Comparison of ENCODE assay signal across 8 mouse cellular contexts in the genomic region with DNA sequence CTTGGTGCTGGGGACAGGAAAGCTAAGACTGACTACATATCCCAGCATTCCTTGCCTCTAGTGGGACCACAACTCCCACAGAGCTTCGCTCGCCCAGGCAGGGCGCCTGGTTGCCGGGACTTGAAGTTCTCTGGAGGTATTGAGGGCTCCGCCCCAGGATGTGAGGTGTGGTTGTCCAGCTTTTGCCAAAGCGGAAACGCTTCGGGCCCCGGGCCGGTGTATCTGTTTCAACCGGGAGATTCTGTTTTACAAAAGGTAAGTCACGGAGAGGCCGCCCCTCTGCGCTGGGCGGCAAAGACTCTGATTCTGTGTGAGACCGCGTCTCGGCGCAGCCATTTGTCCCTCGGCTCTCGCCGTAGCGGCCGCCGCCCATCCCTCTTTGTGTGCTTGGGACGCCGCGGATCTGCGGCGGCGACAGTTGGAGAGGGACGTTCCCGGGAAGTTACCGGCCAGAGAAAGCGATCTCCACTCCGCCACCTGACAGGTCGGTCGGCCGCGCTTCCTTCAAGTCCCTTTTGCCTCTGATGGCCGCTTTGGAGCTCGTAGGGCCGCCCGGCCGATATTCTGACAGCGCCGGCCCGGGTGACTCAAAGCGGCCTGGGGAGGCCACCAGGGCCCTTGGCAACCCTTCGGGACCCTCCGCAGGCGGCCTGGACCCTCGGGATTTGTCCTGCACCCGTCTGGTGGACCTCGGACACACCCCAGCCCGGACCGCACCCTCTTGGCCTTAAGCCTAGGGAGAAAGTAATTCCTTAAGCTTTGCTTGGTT. TPM values are rescaled to one million over a fixed set of nuclear protein-coding genes. Genes with fewer than 3 reads are reported as not detected.
DNase-seq lines count a peak whose midpoint lies in the region; ATAC-seq lines count a peak whose summit lies in the region.

A gene (plus strand): TSS at position 116 of the 769 bp plus-strand sequence.

- peaks cover 19% of the 10 kb centered on the region for H3K36me3 ChIP-seq in heart, embryonic 10.5 days
- peaks cover 22% of the 10 kb centered on the region for H3K36me3 ChIP-seq in kidney, embryonic 15.5 days

- H3K27ac ChIP-seq in heart, embryonic 10.5 days, result peak within 1 kb of the TSS; percentile 96
- peak within 1 kb of the TSS; percentile 88 for H3K27ac ChIP-seq in kidney, embryonic 15.5 days

- peak within 1 kb of the TSS; percentile 99 for H3K4me3 ChIP-seq in heart, embryonic 10.5 days
- peak within 1 kb of the TSS; percentile 92 for H3K4me3 ChIP-seq in kidney, embryonic 15.5 days (replicated peaks)

- peak within 1 kb of the TSS; percentile 63 for H3K4me2 ChIP-seq in kidney, embryonic 15.5 days

- WGBS in heart, embryonic 10.5 days, result under 1% methylated on average over 57 of the region's 57 CpGs
- 0% methylated on average over 57 of the region's 57 CpGs for WGBS in kidney, embryonic 15.5 days

- H3K9me3 ChIP-seq in heart, embryonic 10.5 days, result no peaks in the 10 kb centered on the region
- H3K9me3 ChIP-seq in kidney, embryonic 15.5 days (replicated peaks), result no peaks in the 10 kb centered on the region

- peaks cover 8% of the 10 kb centered on the region; the same call in 1 of the 2 replicates for H3K4me1 ChIP-seq in heart, embryonic 10.5 days
- H3K4me1 ChIP-seq in kidney, embryonic 15.5 days, result 0 out of 2 replicates have a peak, but pooled peaks cover 9% of the 10 kb centered on the region

- DNase-seq in B cell, adult 2 months, result peak; percentile 88
- DNase-seq in brain, adult 2 months (ENCODE audit: low read depth, low spot score), result peak; percentile 99
- DNase-seq in heart, embryonic 10.5 days (ENCODE audit: low spot score), result peak; percentile 98
- peak; percentile 93 for DNase-seq in liver
- DNase-seq in spleen, postnatal 4 days (ENCODE audit: low spot score in 2 of 2), result peak; percentile 87 to 91

- peak; percentile 99 for ATAC-seq in erythroblast, adult 5-6 weeks (replicated peaks; ENCODE audit: low FRiP score, poor library complexity, severe bottlenecking)
- peak; percentile 99 for ATAC-seq in kidney, embryonic 15.5 days (replicated peaks; ENCODE audit: low FRiP score)
- peak; percentile 99 for ATAC-seq in monocyte, adult 5-6 weeks (replicated peaks; ENCODE audit: insufficient number of reproducible peaks, low FRiP score, low TSS enrichment, poor library complexity, severe bottlenecking)

- H3K9ac ChIP-seq in kidney, embryonic 15.5 days, result peak within 1 kb of the TSS; percentile 95

- no peaks in the 10 kb centered on the region for H3K27me3 ChIP-seq in heart, embryonic 10.5 days (ENCODE audit: insufficient read depth, poor library complexity, severe bottlenecking)
- H3K27me3 ChIP-seq in kidney, embryonic 15.5 days, result peaks cover 6% of the 10 kb centered on the region; the same call in 1 of the 2 replicates

RNA-seq across cellular contexts. Expression of the gene that starts here (rescaled TPM):
- total RNA-seq in erythroblast, adult 5-6 weeks (2015; ENCODE audit: low replicate concordance), result 42.7 and 43.7 TPM in 2 replicates
- total RNA-seq in erythroblast, adult 5-6 weeks (2017; ENCODE audit: low replicate concordance), result 43.8 and 50.0 TPM in 2 replicates
- polyA plus RNA-seq in heart, embryonic 10.5 days (2016; fragmentation: Nextera tagmentation; extraction: Ambion mirVana), result 69.4 and 70.4 TPM in 2 replicates
- polyA plus RNA-seq in kidney, embryonic 15.5 days (2015; fragmentation: Nextera tagmentation; extraction: Ambion mirVana), result 83.2 and 85.6 TPM in 2 replicates
- 121 to 141 TPM (median 135 TPM) in 3 replicates for total RNA-seq in monocyte, adult 5-6 weeks (2017)

Comparison
In these comparisons a context has a peak if more than half of its experiments do, and no peak if none do; other contexts are left out.
1. Peak in every context shown above with its lines: DNase-seq, ATAC-seq, H3K4me3 ChIP-seq and H3K27ac ChIP-seq.